Mouse (Mus musculus) lung, adult 2 months (tissue): ENCODE measurements around the gene Tln2. TPM values are rescaled to one million over a fixed set of nuclear protein-coding genes. Genes with fewer than 3 reads are reported as not detected.
"Not testable (repeated sequence)": the region's sequence is repeated elsewhere in the genome, so short reads cannot be mapped to it uniquely, and the experiment has no call there.

ENCODE experiments used
- DNase-seq: peaks from one replicate; pipeline ENCODE4 v3.0.0; 2022
- H3K4me1 ChIP-seq: fragments of 200-500 bp; 2 replicates; pipeline ENCODE4 v1.6.1; 2011; ENCODE audit warnings: low read length; ENCODE audit not compliant: control insufficient read depth, insufficient read depth
- H3K4me3 ChIP-seq: fragments of 200-500 bp; replicated peaks from 2 replicates; pipeline ENCODE3; 2011; ENCODE audit warnings: low read depth, mild to moderate bottlenecking, control low read depth, low read length; ENCODE audit errors: extremely low read depth
- CTCF ChIP-seq: fragments of 200-500 bp; IDR thresholded peaks from 2 replicates; pipeline ENCODE4 v1.5.1; 2011; ENCODE audit warnings: mild to moderate bottlenecking, low read length, control low read depth; ENCODE audit not compliant: insufficient read depth
- POLR2A ChIP-seq: fragments of 200-500 bp; IDR thresholded peaks from 2 replicates; pipeline ENCODE4 v1.6.1; 2011; ENCODE audit warnings: low read depth, mild to moderate bottlenecking, control low read depth, low read length, borderline replicate concordance; ENCODE audit errors: extremely low read depth
- WGBS: fragments of 180-500 bp; shearing (Covaris S2); methylation state at CpG from one replicate; pipeline ENCODE4 v1.1.7; 2018; 5-methylcytosine and 5-hydroxymethylcytosine counted together
- polyA plus RNA-seq: library from polyadenylated mRNA; depleted of rRNA; stranded (reverse); fragments of >200 nt; gene quantifications from 2 replicates; pipeline ENCODE4 v1.2.3, GENCODE M21; 2012

Tln2 gene
- polyA plus RNA-seq, 1 experiment = 14.1 TPM

DNA sequence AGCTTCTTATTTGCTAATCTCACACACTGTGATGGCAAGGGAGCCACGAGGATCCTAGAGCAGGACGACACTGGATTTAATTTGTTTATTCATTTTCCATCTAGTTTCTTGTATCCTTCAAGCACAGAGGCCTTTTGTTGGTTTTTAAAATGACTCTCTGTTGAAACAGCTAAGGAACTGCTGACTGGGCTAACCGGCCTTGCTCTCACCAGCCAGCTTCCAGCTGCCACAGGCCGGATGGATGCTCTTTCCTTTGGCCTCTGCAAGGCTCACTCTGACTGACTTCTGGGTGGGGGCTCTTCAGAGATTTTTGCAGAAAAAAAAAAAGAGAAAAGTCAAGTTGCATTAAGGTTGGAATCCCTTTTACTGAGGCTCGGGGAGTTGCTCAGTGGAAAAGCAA lies 258.7 kb downstream of the Tln2 start:
- DNase-seq = no peak
- 82% methylated on average over 5 of the region's 5 CpGs for WGBS
- TF ChIP-seq POLR2A (no peak), CTCF (no peak)
- Histone ChIP-seq H3K4me1 (0 out of 2 replicates have a peak, but pooled peaks cover 3% of the 10 kb centered on the region), H3K4me3 (no peak overlapping the region)

DNA sequence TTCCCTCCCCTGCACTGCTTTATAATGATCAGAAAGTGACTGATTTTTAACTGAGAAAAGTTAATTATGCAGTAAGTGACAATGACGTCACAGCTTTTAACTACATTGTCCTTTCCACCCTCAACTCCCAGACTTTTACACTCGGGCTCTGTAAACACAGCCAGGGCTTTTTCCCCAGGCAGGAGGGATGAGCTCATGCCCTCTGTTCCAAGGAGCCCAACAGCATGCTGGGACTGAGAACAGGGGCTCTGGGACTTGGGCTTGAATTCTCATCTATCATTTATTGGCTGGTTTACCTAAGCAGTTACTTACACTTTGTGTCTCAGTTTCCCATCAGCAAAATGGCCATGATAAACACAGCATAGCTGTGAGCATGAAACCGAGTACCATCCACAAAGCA lies 259.2 kb downstream of the Tln2 start:
- H3K4me1 ChIP-seq = 0 out of 2 replicates have a peak, but pooled peaks cover 3% of the 10 kb centered on the region
- 55% methylated on average over 3 of the region's 3 CpGs for WGBS
- DNase-seq = no peak
- TF ChIP-seq CTCF (no peak), POLR2A (no peak)
- no peak overlapping the region for H3K4me3 ChIP-seq

DNA sequence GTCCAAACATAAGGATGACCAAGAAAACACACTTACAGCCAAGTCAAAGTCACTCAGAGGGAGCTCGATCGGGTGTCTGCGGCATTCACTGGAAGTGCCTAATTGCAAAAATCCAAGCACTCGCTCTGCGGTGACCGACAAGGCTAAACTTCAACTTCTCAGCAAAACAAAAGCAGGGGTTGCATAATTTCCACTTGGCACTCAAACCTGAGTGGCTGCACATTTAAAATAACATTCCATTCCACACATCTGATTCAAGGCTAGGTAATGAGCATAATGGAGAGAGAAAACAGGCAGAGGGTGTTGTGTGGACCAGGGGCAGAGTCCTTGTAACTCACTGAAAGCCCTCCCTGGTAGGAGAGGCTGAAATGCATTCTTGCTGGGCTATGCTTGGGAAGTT lies 260.3 kb downstream of the Tln2 start:
- no peak overlapping the region for H3K4me3 ChIP-seq
- peak; percentile 37 for DNase-seq
- no peak for TF ChIP-seq POLR2A
- TF ChIP-seq CTCF = no peak
- H3K4me1 ChIP-seq = 0 out of 2 replicates have a peak, but pooled peaks cover 3% of the 10 kb centered on the region
- WGBS = 47% methylated on average over 6 of the region's 6 CpGs

DNA sequence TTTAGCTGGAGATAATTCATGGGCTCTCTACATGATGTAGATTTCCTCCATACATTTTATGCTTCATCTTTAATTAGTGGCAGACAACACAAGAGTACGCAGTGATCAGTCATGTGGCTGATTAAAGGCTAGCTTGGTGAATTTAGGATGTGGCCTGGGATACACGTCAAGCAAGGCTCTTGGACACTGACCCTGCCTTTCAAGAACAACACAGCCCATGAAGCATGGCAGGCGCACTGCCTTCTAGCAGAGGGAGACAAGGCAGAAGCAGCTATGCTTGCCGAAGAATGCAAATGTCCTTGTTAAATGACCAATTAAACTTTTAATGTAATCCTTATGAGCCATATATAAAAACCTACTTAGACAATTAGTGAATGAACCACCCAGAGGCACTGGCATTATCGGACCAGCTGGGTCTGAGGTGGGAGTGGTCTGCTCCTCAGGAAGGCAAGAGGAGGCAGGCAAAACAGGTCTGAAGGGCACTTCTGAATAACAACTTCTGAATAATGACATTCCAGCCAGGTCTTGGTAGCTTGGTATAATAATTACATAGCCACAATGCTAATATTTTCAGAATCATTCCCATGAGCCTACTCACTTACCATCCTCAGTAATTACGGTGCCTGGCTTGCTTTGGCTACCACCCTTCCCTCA lies 262.1 kb downstream of the Tln2 start:
- no peak for DNase-seq
- H3K4me3 ChIP-seq = no peak overlapping the region
- TF ChIP-seq POLR2A (no peak), CTCF (no peak)
- H3K4me1 ChIP-seq = 0 out of 2 replicates have a peak, but pooled peaks cover 3% of the 10 kb centered on the region
- 81% methylated on average over 6 of the region's 6 CpGs for WGBS

DNA sequence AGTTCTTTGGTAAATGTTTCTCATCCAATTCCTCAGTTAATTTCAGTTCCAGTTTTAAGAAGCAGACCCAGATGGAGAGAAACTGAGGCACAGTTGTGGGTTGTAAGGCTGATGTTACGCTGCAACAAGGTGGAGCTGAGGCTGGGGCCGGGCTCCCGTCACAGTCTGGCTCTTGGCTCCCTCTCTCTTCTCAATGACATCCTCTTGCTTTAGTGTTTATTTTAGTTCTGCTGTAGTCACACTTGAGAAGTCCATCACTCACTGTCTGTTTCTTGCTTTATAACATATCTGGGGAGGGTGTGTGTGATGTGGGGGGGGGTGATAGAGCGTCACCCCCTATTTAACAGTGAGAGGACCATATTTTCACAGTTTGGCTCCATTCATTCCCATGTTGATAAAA lies 272.0 kb downstream of the Tln2 start:
- Histone ChIP-seq H3K4me3 (no peak overlapping the region), H3K4me1 (no peaks in the 10 kb centered on the region)
- 36% methylated on average over 4 of the region's 4 CpGs for WGBS
- TF ChIP-seq CTCF (no peak), POLR2A (no peak)
- no peak for DNase-seq

DNA sequence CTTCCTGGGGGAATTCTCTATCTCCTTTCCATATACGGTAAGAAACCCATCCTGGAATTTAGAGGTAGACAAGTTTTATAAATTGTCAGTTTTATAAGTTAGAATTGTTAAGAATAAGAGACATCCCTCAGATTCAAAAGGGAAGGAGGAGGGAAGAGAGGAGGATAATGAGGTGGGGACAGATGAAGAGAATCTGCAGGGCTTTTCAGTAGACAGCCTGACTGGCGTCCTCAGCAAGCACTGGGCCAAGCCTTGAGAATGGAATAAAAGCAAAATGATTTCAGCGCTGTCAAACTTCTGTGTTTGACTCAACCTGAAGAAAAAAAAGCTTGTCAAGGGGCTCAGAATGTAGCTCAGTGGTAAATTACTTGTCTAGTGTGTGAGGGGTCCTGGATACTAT lies 272.7 kb downstream of the Tln2 start:
- 78% methylated on average over 3 of the region's 3 CpGs for WGBS
- H3K4me3 ChIP-seq = no peak overlapping the region
- H3K4me1 ChIP-seq = no peaks in the 10 kb centered on the region
- TF ChIP-seq POLR2A = no peak
- no peak for TF ChIP-seq CTCF
- no peak for DNase-seq

DNA sequence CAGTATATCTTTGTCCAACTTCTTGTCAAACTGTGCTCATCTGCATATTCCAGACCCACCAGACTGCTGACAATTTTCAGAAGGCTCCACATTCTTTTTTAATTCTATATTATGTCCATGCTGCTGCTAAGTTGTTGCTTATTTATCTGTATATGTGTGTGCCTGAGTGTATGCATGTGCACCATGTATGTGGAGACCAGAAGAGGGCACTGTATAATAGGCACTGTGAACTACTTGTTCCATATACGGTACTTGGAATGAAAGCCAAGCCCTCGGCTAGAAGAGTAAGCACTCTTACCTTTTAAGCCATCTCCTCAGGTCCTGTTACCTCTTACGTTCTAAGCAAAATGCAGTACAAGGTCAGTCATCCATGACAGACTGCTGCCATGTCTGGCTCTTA lies 274.0 kb downstream of the Tln2 start:
- no peak for DNase-seq
- TF ChIP-seq CTCF (no peak), POLR2A (no peak)
- WGBS = 74% methylated on average over 3 of the region's 3 CpGs
- Histone ChIP-seq H3K4me3 (no peak overlapping the region), H3K4me1 (no peaks in the 10 kb centered on the region)

DNA sequence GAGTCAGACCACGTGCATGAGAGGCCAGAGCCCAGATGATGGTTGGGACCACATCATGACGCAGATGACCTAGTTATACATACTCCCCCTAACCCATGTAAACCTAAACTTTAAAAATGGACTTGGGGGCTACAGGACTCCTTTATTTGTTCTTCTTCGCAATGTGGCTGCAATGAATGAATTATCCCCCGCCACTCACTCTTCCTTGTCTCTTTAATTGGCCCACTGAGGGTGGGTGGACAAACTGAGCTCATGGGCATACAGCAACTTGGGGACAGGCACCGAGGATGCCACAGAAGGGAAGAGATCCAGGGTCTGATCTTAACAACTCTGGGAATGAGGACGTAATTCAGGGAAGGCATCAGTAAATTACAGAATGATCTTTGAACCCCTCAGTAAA lies 277.7 kb downstream of the Tln2 start:
- WGBS = 75% methylated on average over 6 of the region's 6 CpGs
- TF ChIP-seq CTCF = no peak
- no peak for TF ChIP-seq POLR2A
- H3K4me1 ChIP-seq = no peaks in the 10 kb centered on the region
- no peak overlapping the region for H3K4me3 ChIP-seq
- no peak for DNase-seq

DNA sequence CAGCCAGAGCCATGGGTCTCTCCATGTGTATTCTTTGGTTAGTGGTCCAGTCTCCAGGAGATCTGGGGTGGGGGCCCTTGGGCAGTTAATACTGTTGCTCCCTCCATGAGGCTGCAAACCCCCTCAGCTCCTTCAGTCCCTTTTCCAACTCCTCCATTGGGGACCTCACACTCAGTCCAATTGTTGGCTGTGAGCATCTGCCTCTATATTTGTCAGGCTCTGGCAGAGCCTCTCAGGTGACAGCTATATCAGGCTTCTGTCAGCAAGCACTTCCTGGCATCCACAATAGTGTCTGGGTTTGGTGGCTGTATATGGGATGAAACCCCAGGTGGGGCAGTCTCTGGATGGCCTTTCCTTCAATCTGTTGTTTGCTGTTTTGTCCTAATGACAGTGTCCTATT lies 279.2 kb downstream of the Tln2 start:
- not testable (repeated sequence) for DNase-seq, H3K4me1 ChIP-seq

DNA sequence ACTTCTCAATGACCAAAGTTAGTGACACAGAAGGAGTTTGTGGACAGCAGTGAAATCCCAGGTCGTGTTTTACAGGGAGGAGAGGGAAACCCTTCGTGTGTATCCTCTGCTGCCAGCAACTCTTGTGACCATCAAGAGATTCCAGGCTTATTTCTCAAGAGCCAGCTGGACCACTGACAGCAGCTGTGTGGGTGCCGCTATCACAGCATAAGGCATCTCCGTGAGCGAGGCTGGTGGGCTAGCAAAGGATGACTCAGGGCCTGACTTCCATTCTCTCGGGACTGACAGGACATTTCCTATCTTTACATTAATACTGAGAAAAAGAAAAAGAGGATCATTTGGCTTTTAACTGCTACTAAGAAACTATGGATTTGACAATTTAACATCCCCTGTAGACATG lies 283.1 kb downstream of the Tln2 start:
- H3K4me3 ChIP-seq = no peak overlapping the region
- TF ChIP-seq CTCF = no peak
- TF ChIP-seq POLR2A = no peak
- WGBS = 84% methylated on average over 6 of the region's 6 CpGs
- no peaks in the 10 kb centered on the region for H3K4me1 ChIP-seq
- no peak for DNase-seq

More for the DNA sequence above, 279.2 kb downstream of the Tln2 start:
- H3K4me3 ChIP-seq = not testable (repeated sequence)
